Mouse (Mus musculus) MEL (cell line): Measurements from ENCODE around the gene Mypn. TPM values are rescaled to one million over a fixed set of nuclear protein-coding genes. Genes with fewer than 3 reads are reported as not detected.

Experiments
- DNase-seq: peaks from one replicate; pipeline ENCODE4 v3.0.0; 2011; ENCODE audit warnings: low read depth, low spot score
- H3K27ac ChIP-seq: 2 replicates; pipeline ENCODE4 v1.5.1; 2012; ENCODE audit warnings: low read depth, mild to moderate bottlenecking, control low read depth, low read length, moderate library complexity; ENCODE audit not compliant: control insufficient read depth
- H3K27me3 ChIP-seq, 2 experiments: fragments of 150-350 bp in 1 of 2; sonication (generic) in 1 of 2; 2 replicates each; pipeline ENCODE4 v1.6.1; 2012; ENCODE audit warnings: low read length in 2 of 2, mild to moderate bottlenecking in 2 of 2, improper control_type of control experiment in 1 of 2, moderate library complexity in 1 of 2; ENCODE audit not compliant: insufficient read depth in 2 of 2, control insufficient read depth in 1 of 2
- H3K36me3 ChIP-seq, 2 experiments: 2 replicates each; pipeline ENCODE4 v1.6.1; 2012 to 2014; ENCODE audit warnings: low read length in 2 of 2, improper control_type of control experiment in 1 of 2, inconsistent platforms in 1 of 2, mild to moderate bottlenecking in 1 of 2; ENCODE audit not compliant: insufficient read depth in 2 of 2, control insufficient read depth in 1 of 2
- H3K4me1 ChIP-seq, 2 experiments: fragments of 150-350 bp in 1 of 2; sonication (generic) in 1 of 2; 2 replicates each; pipeline ENCODE4 v1.6.1; 2012; ENCODE audit warnings: low read length in 2 of 2, improper control_type of control experiment in 1 of 2, mild to moderate bottlenecking in 1 of 2; ENCODE audit not compliant: insufficient read depth in 2 of 2, control insufficient read depth in 1 of 2
- H3K4me3 ChIP-seq, 2 experiments: fragments of 150-350 bp in 1 of 2; sonication (generic) in 1 of 2; 2 replicates each; pipeline ENCODE4 v1.5.1; 2012; ENCODE audit warnings: low read depth in 2 of 2, low read length in 2 of 2, mild to moderate bottlenecking in 2 of 2, moderate library complexity in 2 of 2, control low read depth in 1 of 2, improper control_type of control experiment in 1 of 2; ENCODE audit not compliant: control insufficient read depth in 1 of 2, insufficient read depth in 1 of 2
- H3K79me2 ChIP-seq: 2 replicates; pipeline ENCODE4 v1.6.1; 2012; ENCODE audit warnings: mild to moderate bottlenecking, low read length, moderate library complexity; ENCODE audit not compliant: control insufficient read depth, poor library complexity, insufficient read depth
- H3K9ac ChIP-seq: 2 replicates; pipeline ENCODE4 v1.6.1; 2012; ENCODE audit warnings: low read depth, mild to moderate bottlenecking, control low read depth, low read length, moderate library complexity; ENCODE audit not compliant: control insufficient read depth, poor library complexity, severe bottlenecking
- H3K9me3 ChIP-seq: fragments of 150-350 bp; sonication (generic); replicated peaks from 2 replicates; pipeline ENCODE4 v1.6.1; 2012; ENCODE audit warnings: mild to moderate bottlenecking, low read length, improper control_type of control experiment, moderate library complexity; ENCODE audit not compliant: insufficient read depth
- BHLHE40 ChIP-seq: IDR thresholded peaks from 2 replicates; pipeline ENCODE4 v1.6.1; 2012; ENCODE audit warnings: low read depth, mild to moderate bottlenecking, inconsistent platforms, low read length, improper control_type of control experiment, borderline replicate concordance
- CHD2 ChIP-seq: IDR thresholded peaks from 2 replicates; pipeline ENCODE4 v1.6.1; 2011; ENCODE audit warnings: low read length, improper control_type of control experiment
- CTCF ChIP-seq, 3 experiments: IDR thresholded peaks in 2 of 3; conservative IDR thresholded peaks in 1 of 3; 2 replicates each; pipeline ENCODE4 v1.5.1; 2011 to 2012; ENCODE audit warnings: low read length in 3 of 3, low read depth in 2 of 3, mild to moderate bottlenecking in 2 of 3, improper control_type of control experiment in 1 of 3, inconsistent platforms in 1 of 3, mixed read lengths in 1 of 3, moderate library complexity in 1 of 3; ENCODE audit not compliant: control insufficient read depth in 1 of 3, insufficient read depth in 1 of 3, poor library complexity in 1 of 3, severe bottlenecking in 1 of 3
- E2F4 ChIP-seq: IDR thresholded peaks from 2 replicates; pipeline ENCODE4 v1.6.1; 2011; ENCODE audit warnings: low read depth, low read length, improper control_type of control experiment, borderline replicate concordance
- EP300 ChIP-seq, 2 experiments: IDR thresholded peaks; 2 replicates each; pipeline ENCODE4 v1.6.1; 2011; ENCODE audit warnings: improper control_type of control experiment in 2 of 2, low read length in 2 of 2, low read depth in 1 of 2, mild to moderate bottlenecking in 1 of 2
- GABPA ChIP-seq: IDR thresholded peaks from 2 replicates; pipeline ENCODE4 v1.6.1; 2012; ENCODE audit warnings: low read depth, mild to moderate bottlenecking, inconsistent platforms, low read length, improper control_type of control experiment, moderate library complexity
- GATA1 ChIP-seq: IDR thresholded peaks from 2 replicates; pipeline ENCODE4 v1.6.1; 2011; ENCODE audit warnings: low read depth, low read length, improper control_type of control experiment
- JUND ChIP-seq: IDR thresholded peaks from 2 replicates; pipeline ENCODE4 v1.6.1; 2011; ENCODE audit warnings: low read depth, mild to moderate bottlenecking, improper control_type of control experiment, low read length
- KAT2A ChIP-seq: conservative IDR thresholded peaks from 2 replicates; pipeline ENCODE4 v1.6.1; 2012; ENCODE audit warnings: low read depth, low read length, improper control_type of control experiment, inconsistent platforms
- MAFK ChIP-seq: IDR thresholded peaks from 2 replicates; pipeline ENCODE4 v1.6.1; 2011; ENCODE audit warnings: low read depth, mild to moderate bottlenecking, low read length, improper control_type of control experiment, borderline replicate concordance
- MEF2A ChIP-seq: IDR thresholded peaks from 2 replicates; pipeline ENCODE4 v1.6.1; 2014; ENCODE audit warnings: low read depth, mild to moderate bottlenecking, inconsistent platforms, low read length, improper control_type of control experiment; ENCODE audit not compliant: poor library complexity, insufficient replicate concordance, severe bottlenecking; ENCODE audit errors: extremely low read depth
- MXI1 ChIP-seq: IDR thresholded peaks from 2 replicates; pipeline ENCODE4 v1.6.1; 2011; ENCODE audit warnings: mild to moderate bottlenecking, low read depth, low read length, improper control_type of control experiment
- MYC ChIP-seq: IDR thresholded peaks from 2 replicates; pipeline ENCODE4 v1.6.1; 2011; ENCODE audit warnings: low read depth, mild to moderate bottlenecking, low read length, improper control_type of control experiment, moderate library complexity
- NELFE ChIP-seq: IDR thresholded peaks from 2 replicates; pipeline ENCODE4 v1.6.1; 2011; ENCODE audit warnings: low read depth, low read length, improper control_type of control experiment
- NRF1 ChIP-seq: IDR thresholded peaks from 2 replicates; pipeline ENCODE4 v1.6.1; 2014; ENCODE audit warnings: low read depth, mild to moderate bottlenecking, inconsistent platforms, low read length, improper control_type of control experiment, moderate library complexity; ENCODE audit not compliant: poor library complexity, insufficient read depth, severe bottlenecking
- POLR2AphosphoS5 ChIP-seq: IDR thresholded peaks from 2 replicates; pipeline ENCODE4 v1.6.1; 2012; ENCODE audit warnings: low read depth, borderline replicate concordance, mild to moderate bottlenecking, inconsistent platforms, low read length, moderate library complexity, mixed read lengths
- RAD21 ChIP-seq: IDR thresholded peaks from 2 replicates; pipeline ENCODE4 v1.6.1; 2011; ENCODE audit warnings: mild to moderate bottlenecking, low read depth, low read length, improper control_type of control experiment
- SIN3A ChIP-seq: IDR thresholded peaks from 2 replicates; pipeline ENCODE4 v1.6.1; 2012; ENCODE audit warnings: low read length, improper control_type of control experiment, inconsistent platforms
- USF1 ChIP-seq: IDR thresholded peaks from 2 replicates; pipeline ENCODE4 v1.6.1; 2014; ENCODE audit warnings: low read depth, mild to moderate bottlenecking, inconsistent platforms, low read length, improper control_type of control experiment, moderate library complexity
- ZKSCAN1 ChIP-seq: IDR thresholded peaks from 2 replicates; pipeline ENCODE4 v1.6.1; 2012; ENCODE audit warnings: low read depth, mild to moderate bottlenecking, inconsistent platforms, low read length, improper control_type of control experiment, moderate library complexity
- ZNF384 ChIP-seq: IDR thresholded peaks from 2 replicates; pipeline ENCODE4 v1.6.1; 2012; ENCODE audit warnings: low read depth, mild to moderate bottlenecking, inconsistent platforms, low read length, improper control_type of control experiment
- polyA plus RNA-seq, 2 experiments: library from polyadenylated mRNA; stranded (reverse) in 1 of 2; unstranded in 1 of 2; fragments of >175 nt in 1 of 2; fragments of >200 nt in 1 of 2; gene quantifications; 2 replicates each; pipeline versions ENCODE4 v1.2.1 to v1.2.4; 2012; ENCODE audit warnings: low replicate concordance in 2 of 2, low read depth in 1 of 2; ENCODE audit not compliant: insufficient read length in 2 of 2, insufficient read depth in 1 of 2, missing spikeins in 1 of 2
- total RNA-seq: library from RNA; depleted of rRNA; stranded (reverse); fragments of 300-350 nt; gene quantifications from 2 replicates; pipeline ENCODE4 v1.2.3, GENCODE M21; 2012

Gene Mypn
- total and polyA plus RNA-seq, 3 experiments = not detected

DNA sequence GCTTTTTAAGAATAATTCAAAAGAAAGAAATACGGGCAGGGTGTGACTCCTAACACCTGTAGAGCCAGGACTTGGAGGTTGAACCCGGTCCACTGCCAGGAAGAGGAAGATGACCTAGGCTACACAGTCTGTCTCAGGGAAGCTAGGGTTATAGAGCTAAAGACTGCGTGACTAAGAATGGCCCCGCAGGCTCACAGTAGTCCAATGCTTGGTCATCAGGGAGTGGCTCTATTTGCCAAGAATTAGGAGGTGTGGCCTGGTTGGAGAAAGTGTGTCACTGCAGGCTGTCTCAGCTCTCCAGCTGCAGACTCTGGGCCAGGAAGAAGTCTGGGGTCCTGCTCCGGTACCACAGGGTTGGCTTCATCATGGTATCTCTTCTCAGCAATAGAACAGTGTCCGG lies 32.9 kb upstream of the Mypn start:
- Histone ChIP-seq H3K4me3 (no peak overlapping the region), H3K27ac (no peak overlapping the region), H3K79me2 (no peaks in the 10 kb centered on the region), H3K9me3 (no peaks in the 10 kb centered on the region), H3K36me3 (no peaks in the 10 kb centered on the region), H3K9ac (no peak overlapping the region), H3K4me1 (no peaks in the 10 kb centered on the region), H3K27me3 (no peaks in the 10 kb centered on the region; a peak in 1 of 4 replicates)
- DNase-seq = no peak
- TF ChIP-seq NELFE (no peak), GABPA (no peak), KAT2A (no peak), CHD2 (no peak), MEF2A (no peak), CTCF (IDR thresholded peaks at IDR 0.05 in 2 of 3, conservative IDR thresholded peaks at IDR 0.05 in 1 of 3; ENCODE audit: control insufficient read depth in 1 of 3, insufficient read depth in 1 of 3, low read depth in 2 of 3, low read length in 3 of 3, poor library complexity in 1 of 3, severe bottlenecking in 1 of 3) (no peak), USF1 (no peak), ZNF384 (no peak), MAFK (no peak), MXI1 (no peak), NRF1 (no peak), BHLHE40 (no peak), POLR2AphosphoS5 (no peak), E2F4 (no peak), RAD21 (no peak), SIN3A (no peak), ZKSCAN1 (no peak)
- TF ChIP-seq, all 39 proteins: peak for 0

DNA sequence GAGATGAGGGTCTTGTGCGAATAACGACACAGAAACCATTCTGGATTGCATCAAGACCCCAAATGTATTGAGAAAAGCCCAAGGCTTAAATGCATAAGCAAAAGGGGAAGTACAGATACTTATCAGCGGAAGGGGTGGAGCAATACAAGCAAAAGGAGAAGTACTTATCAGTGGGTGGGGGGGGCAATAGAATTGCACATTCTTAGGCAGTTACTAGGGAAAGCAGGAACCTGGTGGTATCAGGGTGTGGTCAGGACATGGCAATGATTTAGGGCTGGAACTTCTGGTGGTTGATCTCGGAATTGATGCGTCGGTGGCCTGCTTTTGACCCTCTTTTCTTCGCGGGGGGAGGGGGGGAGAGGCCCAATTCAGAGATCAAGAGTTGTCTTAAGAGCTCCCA lies 32.1 kb upstream of the Mypn start:
- peak; percentile 81 for DNase-seq
- Histone ChIP-seq H3K79me2 (no peaks in the 10 kb centered on the region), H3K4me3 (no peak overlapping the region), H3K36me3 (no peaks in the 10 kb centered on the region), H3K9ac (no peak overlapping the region), H3K27ac (no peak overlapping the region; the same call in 1 of the 2 replicates), H3K27me3 (no peaks in the 10 kb centered on the region; a peak in 1 of 4 replicates), H3K9me3 (no peaks in the 10 kb centered on the region), H3K4me1 (no peaks in the 10 kb centered on the region)
- TF ChIP-seq ZNF384 (no peak), EP300 (IDR thresholded peaks at IDR 0.05; ENCODE audit: low read depth in 1 of 2, low read length in 2 of 2) (peak; percentile 19 to 49; a peak in 2 of 4 replicates), MYC (no peak), MXI1 (no peak), POLR2AphosphoS5 (no peak), JUND (no peak), GATA1 (peak; percentile 60)
